Mouse (Mus musculus): Measurements from ENCODE around the gene Tex33.
"Not testable (repeated sequence)": the region's sequence is repeated elsewhere in the genome, so short reads cannot be mapped to it uniquely, and the experiment has no call there.

Gene Tex33

DNA sequence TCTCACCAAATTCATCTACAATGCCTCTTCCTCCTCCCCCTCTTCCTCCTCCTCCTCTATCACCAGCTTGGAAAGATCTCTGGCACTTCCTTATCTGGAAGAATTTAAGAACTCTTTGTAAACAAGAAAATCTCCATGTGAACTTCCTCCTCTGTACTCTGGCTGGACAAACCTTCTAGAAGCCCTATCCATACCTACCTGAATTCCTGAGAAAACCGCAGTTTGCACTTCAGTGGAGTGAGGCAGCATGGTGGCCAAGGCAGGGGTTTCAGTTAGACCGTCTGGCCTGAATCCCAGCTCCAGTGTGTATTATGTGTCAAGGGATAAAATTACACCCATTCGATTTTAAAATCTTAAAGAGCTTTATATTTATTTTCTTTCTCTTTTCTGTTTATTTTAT lies 22.9 kb downstream of the Tex33 start:
- DNase-seq = no peak

DNA sequence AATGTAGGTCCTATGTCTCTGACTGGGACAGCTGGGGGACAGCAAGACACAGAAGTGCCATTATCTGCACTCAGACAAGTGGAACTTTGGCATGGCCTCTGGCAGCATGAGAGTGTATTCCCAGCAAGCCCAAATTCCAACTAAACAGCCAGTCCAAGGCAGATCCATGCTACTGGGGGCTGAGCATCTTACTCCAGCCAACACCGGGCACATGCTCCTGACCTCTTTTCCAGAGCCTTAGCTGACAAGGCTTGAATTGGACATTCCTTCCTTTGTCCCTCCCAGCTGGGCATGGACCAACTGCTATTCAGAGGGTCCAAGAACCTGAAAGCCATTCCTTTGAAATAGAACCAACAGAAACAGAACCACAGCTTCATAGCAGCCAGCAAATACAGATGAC lies 26.1 kb downstream of the Tex33 start:
- DNase-seq = no peak

DNA sequence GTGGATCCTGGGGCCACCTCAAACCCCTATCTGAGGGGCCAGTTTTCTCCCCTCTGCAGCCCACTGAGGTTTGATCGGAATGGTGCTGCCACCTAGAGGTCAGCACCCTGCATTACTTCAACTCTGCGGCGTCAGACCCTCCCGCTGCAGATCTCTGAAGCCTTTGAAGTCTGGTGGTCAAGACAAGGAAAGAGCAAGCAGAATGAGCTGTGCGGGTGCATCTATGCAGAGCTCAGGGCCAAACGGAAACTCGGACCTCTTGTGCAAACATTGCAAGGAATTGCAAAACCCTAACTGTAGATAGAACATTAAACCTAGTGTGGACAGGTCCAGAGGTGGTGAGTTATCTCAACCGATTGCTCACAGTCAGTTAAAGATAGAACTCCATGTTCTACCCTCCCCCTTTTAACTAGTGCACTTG lies 26.8 kb downstream of the Tex33 start:
- DNase-seq = no peak

DNA sequence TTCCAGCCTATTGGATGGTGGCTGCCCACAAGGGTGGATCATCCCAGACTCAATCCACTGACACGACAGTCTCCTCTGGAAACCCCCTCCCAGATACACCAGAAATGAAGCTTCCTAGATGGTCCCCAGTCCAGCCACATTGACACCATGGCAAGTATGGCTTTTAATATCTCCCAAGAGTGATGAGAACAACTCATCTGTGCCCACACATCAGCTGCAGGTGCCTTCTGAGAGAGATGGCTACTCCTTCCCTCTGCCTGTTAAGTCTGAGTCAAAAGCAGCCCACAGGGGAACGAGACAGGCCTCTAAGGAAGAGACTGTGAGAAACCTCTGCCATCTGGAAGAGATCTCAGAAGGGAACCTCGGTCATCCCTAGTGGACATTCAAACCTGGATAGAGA lies 27.9 kb downstream of the Tex33 start:
- DNase-seq = no peak

DNA sequence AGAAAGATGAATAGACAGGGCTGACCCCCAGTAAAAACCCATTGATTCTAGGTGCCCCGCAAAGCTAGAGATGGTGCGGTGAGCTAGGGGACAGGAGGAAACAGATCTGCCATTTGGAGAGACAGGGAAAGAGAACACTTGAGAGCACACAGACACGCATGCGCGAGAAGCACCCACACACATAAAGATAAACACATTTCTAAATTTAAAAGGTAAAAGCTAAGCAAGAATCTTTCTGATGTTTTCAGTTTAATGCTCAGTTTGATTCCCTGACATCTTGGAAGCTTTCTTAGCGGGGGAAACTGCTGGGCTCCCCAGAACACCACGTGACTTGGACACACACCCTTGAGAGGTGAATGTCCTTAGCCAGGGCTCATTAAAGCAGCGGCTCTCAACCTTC lies 28.8 kb downstream of the Tex33 start:
- no peak for DNase-seq

DNA sequence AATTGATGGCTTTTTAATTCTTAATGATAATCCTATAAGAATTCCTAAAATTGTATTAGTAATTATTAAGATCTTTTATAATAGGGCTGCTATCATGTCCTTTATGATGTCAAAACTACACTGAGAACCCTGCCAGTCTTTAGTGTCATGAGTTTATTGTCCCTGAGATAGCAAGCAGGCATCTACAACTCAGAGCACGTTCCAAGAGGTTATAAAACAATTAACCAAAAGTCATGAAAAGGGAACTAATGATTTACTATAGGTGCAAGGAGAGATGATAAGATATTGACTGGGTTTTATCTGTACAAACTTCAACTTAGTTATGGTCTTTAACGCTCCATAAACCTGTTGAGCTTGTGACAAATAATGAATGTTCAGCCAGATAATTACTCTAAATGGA lies 29.8 kb downstream of the Tex33 start:
- no peak for DNase-seq

DNA sequence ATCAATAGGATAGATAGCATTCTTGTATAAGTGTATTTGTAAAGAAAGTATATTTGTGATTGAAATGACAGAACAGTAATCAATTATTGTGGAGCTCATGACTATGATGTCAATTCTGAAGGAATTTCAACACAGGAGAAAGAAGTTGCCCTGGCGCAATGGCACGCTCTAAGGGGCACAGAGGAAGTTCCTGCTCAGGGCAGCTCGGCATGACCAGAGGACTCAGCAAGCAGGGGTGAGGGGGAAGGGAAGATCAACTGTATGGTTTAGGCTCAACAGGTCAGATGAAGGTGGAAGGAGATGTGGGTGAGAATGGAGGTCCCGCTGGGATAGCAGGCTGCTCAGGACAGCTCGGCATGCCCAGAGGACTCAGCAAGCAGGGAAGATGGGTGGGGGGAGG lies 40.2 kb downstream of the Tex33 start:
- no peak for DNase-seq

DNA sequence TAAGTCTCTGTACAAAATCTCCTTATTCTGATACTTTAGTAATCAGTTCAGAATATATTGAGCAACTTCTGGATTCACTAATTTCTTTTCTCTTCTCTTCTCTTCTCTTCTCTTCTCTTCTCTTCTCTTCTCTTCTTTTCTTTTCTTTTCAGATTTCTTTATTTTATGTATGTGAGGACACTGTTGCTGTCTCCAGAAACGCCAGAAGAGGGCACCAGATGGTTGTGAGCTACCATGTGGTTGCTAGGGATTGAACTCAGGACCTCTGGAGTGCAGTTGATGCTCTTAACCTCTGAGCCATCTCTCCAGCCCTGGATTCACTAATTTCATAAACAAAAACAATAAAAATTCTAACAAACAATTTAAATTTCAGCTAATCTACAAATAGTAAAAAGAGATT lies 40.8 kb downstream of the Tex33 start:
- DNase-seq = peak; percentile 33

DNA sequence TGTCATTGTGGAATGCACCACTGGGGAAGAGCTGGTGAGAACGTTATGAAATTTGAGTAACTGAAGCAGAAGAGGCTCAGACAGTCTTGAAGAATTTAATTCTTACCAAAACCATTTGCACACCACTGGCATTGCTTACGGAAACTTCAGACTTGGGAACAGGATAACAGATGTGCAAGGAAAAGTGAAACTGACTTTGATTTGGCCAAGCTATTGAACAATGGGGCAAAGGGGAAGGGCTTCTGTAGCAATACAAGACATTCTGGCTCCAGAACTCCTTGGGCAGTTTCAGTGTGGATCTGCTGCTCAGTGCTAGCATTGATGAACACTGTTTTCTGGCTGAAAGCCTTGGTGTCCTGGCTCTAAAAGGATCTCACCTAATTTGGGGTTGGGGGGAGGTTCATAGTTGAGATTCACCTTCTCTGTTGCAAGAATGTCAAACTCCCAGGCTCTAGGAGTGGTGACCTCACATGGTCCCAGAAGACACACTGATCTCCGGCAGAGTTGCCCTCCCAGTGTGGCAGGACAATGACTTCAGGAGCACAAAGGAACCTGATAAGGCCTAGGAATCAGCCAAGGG lies 44.0 kb downstream of the Tex33 start:
- no peak for DNase-seq

DNA sequence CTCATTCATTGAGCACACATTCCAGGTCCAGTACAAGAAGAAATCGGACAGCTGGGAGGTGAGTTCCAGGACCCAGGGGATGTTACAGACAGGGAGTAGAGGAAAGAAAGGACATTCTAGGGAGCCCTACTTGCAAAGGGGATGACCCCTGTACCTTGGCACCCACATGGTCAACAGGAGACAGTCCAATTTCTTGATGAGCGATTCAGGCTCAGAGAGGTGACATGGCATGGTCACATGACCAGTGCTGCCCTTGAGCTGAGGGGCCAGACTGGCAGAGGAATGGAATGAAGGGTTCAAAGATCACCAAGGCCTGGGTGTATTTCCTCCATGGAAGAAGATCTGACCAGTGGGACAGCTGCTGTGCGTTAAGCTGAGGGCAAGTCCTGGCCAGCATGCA lies 51.1 kb downstream of the Tex33 start:
- DNase-seq = no peak

DNA sequence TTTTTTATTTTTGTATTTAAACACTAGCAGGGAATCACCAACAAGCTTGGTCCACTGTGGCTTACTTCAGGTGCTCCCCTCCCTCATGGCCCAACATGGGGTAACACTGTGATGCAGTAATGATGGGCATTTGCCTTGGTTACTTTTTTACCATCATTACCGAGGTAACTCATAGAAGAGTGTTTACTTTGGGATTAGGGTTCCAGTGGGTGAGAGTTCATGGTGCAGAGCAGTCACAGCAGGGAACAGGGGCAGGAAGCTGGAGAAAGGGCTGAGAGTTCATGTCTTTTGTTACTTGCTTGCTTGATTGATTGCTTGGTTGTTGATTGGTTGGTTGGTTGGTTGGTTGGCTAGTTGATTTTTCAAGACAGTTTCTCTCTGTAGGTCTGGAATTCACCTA lies 52.0 kb downstream of the Tex33 start:
- DNase-seq = no peak

DNA sequence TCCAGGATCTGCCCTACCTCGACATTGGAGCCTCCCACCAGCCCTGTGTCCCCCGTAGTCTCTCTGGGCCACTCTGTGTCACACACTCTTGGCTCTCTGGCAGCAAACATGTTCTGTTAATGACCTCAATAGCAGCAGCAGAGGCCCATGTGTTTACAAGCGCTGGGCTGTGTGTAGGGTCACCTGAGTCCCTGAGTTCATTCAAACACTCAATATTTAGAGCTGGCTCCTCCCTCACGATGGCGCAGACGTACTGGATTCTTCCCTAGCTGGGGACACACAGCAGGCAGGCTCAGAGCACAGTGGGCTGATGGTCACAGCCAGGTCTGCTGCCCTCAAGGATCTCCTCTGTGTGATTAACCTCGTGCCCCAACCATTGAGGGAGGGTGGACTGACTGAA lies 54.8 kb downstream of the Tex33 start:
- DNase-seq = not testable (repeated sequence)

DNA sequence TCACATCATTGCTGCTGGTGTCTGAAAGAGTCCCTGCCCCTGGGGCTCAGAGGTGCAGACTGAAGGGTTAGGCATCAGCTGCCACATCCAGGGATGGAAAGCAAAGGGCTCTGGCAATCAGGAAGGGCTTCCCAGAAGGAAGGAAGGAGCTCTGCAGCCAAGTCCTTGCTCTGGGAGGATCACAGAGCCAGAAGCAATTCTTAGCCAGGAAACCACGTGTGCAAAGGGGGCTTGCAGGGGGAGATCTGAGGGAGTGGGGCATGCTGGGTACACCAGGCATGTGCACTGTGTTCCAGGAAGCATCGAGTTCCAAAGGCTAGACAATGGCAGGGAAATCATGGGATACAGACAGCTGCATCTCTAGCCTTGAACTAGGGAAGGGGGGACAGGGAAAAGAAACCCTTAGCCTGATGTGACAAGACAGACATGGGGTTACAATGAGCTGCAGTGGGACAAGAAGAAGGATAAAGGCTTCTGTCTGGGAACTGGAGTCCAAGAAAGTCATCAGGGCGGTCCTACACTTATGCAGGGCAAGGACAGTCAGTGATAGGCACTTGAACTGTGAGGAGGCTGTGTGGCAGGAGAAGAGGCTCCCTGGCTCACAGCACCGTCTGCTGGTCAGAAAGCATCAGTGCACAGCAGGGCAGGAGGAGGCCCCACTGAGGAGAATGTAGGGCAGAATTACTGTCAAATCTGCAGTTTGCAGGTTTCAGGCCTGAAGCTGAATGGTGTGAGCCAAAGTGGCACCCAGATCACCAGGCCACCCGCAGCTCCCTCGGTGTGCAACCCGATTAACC lies 55.9 kb downstream of the Tex33 start:
- DNase-seq = peak; percentile 34

DNA sequence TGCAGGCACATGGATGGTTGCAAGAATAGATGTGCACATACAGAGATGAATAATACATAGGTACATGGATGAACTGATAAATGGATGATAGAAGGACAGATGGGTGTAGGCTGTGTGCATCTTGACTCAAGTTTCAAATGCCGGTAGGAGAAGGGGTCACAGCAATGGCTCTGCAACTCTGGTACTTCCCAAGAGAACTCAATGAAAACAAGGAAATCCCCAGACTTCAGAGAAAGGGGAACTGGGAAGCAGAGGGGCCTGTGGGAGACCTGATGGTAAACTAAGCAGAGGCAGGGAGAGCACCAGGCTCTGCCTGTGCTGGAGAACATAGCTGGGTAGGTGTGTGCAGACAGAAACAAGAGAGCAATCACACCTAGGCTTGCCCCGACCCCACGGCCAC lies 61.3 kb downstream of the Tex33 start:
- no peak for DNase-seq

DNA sequence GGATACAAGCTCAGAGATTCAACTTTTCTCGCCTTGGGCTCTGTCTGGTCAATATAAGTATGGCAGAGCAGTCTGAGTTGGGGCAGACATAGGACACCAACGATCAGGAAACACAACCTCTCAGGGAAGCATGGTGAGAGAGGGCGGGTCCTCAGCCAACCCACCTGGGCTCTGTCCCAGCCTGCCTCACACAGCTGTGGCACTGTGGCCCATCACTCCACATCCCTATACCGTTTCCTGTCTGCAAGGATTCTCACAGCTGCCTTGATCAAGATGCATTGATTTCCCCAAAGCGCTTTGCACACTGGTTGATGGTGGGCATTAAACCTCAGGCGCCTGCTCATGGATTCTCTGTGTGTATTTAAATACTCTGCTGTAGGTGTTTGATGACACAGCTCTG lies 62.7 kb downstream of the Tex33 start:
- no peak for DNase-seq

DNA sequence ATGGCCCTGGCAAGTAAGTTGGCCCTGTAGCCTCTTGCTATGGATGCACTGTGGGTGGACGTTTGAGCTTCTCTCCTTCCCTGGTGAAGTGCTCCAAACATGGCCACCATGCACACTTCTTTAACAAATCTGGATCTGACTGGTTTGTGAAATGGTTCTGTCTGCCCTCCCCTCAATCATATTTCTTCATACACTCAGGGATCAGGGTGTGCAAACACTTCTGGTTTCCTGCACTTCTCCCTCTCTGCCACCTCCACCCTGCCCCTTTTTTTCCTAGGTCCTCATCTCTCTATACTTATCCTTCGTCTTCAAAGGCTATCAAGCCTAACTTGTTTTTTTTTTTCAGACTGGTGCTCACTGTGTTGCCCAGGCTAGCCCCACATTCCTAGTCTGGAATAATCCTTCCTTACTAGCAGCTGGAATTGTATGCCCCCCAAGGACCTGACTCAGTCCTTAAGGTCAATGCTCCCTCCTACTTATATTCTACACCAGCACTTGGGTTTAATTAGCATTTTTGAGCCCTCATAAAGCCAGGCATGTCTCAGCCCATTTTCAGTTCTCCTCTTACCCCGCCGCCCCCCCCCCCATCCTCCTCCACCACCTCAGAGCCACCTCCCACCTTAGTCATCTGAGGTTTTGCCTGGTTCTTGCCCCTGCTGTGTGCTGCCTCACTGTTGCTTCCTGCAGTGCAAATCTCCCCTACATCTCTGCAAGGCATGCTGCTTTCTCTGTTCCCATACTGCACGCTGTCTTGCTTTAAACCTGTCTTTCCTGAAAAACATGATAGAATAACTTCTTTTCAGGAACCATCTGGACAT lies 64.0 kb downstream of the Tex33 start:
- DNase-seq = no peak

DNA sequence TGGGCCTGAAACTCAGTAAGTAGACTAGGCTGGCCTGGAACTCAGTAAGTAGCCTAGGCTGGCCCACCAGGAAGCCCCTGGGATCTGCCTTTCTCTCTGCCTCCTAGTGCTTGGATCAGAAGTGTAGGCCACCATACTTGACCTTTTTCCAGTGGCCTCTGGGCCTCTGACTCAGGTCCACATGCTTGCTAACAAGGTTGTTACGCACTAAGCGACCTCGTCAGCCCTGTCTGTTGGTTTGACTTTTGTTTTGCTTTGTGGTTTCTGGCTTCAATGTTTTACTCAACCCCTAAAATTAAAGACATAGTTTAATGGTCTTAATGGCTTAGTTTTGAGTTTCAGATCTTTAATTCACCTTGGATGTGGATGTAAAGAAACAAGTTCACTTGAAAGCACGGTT lies 65.0 kb downstream of the Tex33 start:
- DNase-seq = no peak

DNA sequence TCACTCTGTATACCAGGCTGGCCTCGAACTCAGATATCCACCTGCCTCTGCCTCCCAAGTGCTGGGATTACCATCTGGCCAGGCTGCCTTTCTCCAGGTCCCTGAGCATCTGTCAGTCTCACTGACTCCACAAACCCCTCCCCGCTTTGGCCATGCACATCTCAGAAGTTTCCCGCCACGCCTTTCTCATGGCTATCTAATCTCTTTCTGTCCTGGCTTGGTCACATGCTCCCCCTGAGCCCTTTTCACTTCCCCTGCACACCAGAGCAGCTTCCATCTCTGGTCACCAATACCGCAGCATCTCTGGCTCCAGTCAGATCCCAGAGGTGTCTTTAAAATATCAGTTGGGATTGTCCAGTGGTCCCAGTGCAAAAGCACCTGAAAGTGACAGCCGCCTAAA lies 65.7 kb downstream of the Tex33 start:
- not testable (repeated sequence) for DNase-seq

DNA sequence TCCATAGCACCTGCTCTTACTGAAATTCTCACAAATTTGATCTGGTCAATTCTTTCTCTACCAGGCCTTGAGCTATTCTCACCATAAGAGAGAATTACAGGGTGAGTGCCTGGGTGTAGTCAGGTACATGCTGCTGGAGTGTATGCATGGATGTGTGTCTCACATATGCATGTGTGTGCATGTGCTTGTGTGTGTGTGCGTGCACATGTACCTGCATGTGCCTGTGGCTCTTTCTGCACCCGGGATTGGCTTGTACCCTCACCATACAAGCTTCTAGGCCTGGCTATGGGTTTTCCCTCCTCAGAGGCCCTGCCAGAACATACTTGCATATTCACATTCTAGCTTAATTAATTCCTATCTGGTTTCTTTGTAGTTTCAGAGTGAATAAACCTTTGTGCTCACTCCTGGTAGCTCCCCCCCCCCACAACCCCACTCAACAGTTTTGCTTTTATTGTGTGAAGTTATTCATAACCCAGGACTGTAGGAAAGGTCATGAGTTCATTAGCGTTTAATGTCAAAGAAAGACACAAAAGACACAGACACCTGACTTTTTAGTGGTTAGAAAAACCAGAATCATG lies 67.1 kb downstream of the Tex33 start:
- DNase-seq = no peak
